Mouse (Mus musculus) embryo, embryonic 11 days (tissue): ENCODE results near the gene Smyd3.

ENCODE experiments used
- DNase-seq: peaks from one replicate; pipeline ENCODE4 v3.0.0-alpha.2; 2015

Gene Smyd3

DNA sequence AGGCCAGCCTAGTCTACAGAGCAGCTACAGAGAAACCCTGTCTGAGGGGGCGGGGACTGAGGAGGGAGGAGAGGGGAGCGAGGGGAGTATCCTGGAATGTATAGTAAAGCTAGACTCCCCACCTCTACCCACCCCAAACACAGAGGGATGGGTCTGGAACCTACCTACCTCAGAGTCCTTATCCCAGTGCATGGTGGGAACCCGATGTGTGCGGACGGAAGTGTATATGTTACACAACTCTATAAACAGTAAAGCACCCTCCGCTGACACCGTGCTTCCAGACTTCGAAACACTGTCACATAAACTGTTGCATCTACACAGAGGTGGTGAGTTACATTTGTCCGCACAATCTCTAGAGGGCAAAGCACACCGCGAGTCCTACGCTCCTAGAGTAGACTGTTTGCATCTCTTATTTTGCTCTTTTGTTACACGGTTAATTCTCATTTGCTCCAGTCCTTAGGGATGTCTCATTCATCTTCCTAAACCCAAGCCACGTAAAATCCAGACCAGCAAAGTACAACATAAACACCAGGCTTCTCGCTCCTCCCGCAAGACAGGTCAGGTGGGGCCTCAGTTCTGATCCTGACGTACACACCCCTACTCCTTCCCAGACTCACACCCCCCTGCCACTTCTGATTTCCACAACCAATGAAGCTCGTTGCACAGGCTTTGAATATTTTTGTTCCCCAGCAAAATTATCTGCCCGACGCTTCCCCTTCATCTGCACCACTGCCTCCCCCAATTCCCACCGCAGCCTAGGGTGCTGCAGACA is 714 bp downstream of the Smyd3 start:
- peak; percentile 68 for DNase-seq

DNA sequence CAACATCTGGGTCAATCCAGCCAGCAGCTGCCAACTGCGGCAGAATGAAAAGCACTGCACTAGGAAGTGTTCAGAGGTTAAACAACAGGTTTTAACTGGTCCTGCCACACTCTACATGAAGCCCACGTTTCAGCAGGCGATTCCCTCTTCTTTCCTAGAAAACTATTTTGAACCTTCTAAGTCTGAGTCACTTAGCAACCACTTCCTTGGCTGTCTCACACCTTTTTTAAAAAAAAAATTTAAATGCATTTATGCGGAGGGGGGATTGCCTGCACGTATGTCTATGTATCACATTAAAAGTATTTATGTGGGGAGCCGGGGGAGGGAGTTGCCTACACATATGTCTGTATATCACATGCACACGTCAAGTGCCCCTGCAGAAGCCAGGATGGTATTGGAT is 5.9 kb downstream of the Smyd3 start:
- no peak for DNase-seq

DNA sequence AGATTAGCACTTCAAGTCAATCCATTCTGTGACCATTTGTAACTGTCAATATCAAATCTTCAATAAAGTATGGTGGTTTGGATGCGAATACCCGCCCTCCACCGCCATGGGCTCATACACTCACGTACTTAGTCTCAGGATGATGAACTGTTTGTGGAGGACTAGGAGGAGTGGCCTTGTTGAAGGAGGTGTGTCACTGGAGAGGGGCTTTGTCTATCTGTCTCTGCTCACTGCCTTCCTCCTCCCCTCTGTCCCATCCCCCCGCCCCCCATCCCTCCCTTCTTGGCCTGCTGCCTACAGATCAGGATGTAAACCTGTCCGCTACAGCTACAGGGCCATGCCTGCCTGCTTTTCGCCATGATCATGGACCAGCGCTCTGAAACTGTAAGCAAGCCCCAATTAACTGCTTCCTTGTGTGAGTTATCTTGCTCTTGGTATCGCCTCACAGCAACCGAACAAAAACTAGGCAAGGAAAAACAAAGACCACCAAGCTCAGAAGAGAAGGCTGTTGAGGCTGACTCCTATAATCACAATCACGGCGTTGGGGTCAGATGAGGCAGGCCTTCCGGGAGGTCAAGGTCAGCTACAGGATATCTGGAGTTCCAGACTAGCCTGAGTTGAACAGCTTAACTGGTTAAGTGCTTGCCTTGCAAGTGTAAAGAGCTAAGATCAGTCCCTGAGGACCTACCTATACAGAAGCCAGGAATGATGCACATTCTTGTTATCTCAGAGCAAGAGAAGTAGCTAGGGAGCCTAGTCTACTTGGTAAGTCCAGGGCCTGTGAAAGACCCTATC is 7.1 kb downstream of the Smyd3 start:
- DNase-seq: no peak

DNA sequence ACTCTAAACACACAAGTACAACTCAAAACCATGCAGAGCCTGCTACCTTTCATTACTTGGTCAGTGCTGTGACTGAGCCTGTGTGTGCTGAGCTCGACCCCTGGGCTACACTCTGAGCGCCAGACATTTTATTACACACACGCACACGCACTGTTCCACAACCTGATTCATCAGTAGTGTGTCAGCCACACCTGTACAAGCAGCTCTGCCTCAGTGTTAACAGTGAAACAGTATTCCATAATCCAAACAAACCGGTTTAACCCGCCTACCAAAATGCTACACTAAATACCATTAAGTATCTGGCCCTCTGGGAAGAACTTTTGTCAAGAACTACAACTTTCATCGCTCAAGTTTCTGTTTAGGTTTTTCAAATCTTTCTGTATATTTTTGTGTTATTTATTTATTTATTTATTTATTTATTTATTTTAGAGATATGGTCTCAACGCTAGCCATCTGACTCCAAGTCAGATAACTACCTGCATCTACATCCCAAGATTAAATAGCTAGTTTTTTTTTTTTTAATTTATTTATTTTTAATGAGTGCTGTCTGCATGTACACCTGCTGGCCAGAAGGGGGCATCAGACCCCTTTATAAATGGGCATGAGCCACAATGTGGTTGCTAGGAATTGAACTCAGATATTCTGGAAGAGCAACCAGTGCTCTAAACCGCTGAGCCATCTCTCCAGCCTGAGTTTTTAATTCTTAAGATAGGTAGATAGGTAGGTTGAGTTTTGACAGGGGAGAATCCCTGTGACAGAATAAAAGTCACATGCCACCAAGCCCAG is 11.1 kb downstream of the Smyd3 start:
- DNase-seq: peak; percentile 59

DNA sequence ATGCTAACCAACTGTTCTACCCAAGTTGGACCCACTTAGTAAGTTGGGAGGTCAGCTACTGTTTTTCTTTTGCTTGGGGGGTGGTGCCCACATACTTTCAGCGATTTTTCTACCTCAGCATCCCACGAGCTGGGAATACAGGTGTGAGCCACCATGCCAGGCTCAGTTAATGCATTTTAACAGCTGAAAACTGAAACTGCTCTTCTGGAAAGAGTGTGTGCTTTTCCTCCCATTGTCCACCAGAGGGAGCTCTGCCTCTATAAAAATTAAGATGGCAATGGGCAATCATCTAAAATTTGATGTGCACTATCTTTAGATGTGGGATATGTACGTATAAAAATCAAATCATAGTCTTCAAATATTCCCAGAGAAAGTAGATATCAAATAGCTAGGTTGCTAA is 15.3 kb downstream of the Smyd3 start:
- DNase-seq: peak; percentile 51

DNA sequence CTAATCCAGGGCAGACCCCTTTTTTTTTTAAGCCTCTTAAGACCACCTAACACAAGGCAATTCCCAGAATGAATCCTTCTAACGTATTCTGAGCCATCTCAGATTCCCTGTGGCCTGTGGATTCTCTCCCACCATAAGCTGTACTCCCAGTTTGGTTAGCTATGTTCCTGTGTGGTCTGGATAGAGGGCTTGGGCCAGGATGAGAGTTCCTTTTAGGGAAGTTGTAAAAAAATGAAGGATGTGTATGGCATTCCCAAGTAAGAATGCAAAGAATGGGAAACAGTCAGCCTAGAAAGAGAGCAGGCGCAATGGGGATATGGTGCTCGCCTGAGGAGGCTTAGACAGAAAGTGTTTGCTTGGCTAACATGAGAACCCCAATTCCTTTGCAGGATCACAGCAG is 18.6 kb downstream of the Smyd3 start:
- no peak for DNase-seq

DNA sequence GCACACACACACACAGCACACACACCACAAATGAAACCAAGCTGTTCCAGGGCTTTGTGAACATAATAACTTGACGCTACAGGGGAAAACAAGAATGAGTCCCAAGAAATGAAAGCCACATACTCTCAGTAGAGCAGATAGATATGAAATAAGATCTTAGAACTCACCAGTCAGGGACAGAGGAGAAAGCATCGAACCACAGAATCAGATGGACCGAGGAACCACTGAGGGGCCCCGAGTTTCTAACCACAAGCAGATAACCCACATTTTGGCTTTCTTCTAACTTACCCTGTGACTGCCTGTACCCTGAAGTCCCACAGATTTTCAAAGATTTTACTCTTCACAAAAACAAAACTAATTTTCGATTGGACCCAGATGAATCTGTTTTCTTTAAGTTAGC is 24.9 kb downstream of the Smyd3 start:
- DNase-seq: no peak

DNA sequence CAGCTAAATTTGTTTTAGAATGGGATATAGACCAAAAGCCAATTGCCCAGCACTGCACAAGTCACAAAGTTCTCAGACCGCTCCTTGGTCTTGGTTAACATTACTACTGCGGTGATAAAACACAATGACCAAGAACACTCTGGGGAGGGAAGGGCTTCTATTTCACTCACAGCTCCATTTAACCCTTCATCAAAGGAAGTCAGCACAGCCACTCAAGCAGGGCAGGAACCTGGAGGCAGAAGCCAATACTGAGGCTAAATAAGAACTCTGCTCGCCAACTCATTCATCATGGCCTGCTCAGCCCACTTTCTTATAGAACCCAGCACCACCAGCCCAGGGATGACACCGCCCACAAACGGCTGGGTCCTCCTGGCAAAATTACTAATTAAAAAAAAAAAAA is 29.3 kb downstream of the Smyd3 start:
- no peak for DNase-seq

DNA sequence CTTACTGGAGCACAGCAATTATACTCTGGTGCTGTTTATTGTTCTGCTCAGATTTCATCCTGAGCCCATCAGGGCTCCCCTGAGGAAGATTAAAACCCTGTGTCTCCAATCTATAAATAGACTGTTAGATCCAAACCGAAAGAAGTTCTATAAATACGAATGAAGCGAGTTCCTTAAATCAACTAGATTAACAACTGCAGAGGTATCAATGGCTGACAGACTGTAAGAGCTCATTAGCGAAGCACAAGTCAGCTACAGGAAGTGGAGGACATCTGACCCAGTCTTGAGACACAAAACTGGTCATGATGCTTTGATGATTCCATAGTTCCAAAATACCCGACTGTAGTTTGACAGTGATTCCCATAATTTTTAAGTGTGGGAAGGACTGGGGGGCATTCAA is 29.9 kb downstream of the Smyd3 start:
- DNase-seq: no peak

DNA sequence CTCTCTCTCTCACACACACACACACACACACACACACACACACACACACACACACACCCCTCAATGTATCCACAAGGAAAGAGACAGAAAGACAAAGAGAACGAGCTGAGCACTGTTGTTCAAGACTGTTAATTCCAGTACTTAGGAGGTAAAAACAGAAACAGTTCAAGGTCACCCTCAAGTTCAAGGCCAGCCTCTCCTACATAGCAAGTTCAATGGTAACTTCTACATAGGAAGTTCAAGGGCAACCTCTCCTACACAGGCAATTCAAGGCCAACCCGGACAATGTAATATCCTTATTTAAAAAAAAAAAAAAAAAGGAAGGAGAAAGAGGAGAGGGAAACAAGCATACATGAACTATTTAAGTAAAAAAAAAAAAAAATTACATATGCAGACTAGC is 30.6 kb downstream of the Smyd3 start:
- DNase-seq: no peak

DNA sequence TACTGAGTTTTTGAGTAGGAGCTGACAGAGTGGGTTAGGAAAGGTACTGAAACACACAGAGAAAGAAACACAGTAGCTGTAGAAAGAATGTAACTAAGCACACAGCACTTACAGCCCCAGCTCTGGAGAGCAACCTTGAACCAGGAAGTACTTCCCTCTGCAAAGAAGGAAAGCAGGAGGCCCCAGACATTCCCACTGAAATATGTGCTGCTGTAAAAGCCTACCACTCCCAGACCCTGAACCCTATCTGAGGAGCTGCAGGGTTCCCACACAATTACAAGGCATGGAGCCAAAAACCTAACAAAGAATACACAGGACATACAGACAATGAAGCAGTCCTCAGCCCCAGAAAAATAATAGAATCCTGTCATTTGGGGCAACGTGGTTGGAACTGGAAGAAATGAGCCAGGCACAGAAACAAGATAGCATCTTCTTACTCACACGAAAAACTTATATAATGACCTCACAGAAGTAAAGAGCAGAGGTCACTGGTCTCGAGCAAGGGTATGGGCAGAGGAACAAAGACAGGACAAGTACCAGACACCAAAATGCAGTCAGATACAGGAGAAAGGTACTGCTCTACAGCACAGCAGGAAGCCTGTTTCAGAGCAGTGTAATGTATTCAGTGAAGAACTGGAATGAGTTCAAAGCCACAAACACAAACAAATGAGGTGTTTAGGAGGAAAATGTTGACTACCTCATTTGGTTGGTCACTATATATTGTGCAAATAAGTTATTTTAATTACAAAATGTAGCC is 31.9 kb downstream of the Smyd3 start:
- no peak for DNase-seq

DNA sequence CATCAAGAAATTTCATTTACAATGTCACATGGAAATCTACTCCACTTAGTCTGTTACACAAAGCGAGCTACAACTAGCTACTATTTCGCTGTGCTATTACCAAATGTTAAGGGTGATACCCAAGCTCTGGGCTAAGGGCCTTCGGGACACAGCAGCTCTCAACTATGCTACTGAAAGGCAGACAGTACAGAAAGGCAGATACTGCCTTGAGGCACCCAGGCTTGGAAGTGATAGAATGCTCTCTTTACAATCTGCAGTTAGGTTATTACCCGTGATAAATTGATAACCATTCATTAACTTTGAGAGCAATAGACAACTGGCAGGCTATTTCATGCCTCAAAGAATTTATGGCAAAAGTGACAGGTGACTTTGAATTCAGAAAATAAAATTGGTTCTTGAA is 37.0 kb downstream of the Smyd3 start:
- no peak for DNase-seq

DNA sequence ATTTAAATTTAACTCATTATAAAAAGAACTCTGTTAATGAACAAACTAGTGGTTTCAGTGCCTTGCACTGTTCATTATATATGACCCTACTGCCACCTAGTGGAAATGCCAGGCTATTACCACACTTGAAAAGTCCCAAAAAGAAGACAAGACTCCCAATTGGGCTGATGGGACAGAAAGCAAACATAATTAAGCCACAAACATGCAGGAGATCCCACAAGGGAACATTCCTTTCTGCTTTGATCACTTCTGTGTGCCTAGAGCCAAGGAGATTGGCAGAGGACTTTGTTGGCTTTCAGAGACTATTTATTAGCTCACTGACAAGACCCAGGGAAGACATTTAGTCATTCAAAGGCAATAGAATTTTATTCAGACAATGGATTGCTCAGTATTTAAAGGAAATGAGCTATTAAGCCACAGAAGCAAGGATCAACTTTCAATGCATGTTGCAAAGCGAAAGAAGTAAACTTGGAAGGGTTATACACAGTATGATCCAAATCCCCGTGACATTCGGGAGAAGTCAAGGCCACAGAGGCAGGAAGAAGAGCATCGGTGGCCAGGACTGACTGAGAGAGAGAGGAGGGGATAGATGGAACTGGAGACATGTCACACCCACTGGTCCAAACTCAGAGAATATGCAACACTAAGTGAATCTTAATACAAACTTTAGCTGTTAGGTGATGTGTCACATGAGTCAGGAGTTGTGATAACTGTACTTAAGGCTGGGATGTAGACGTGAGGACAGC is 40.5 kb downstream of the Smyd3 start:
- DNase-seq: peak; percentile 72

DNA sequence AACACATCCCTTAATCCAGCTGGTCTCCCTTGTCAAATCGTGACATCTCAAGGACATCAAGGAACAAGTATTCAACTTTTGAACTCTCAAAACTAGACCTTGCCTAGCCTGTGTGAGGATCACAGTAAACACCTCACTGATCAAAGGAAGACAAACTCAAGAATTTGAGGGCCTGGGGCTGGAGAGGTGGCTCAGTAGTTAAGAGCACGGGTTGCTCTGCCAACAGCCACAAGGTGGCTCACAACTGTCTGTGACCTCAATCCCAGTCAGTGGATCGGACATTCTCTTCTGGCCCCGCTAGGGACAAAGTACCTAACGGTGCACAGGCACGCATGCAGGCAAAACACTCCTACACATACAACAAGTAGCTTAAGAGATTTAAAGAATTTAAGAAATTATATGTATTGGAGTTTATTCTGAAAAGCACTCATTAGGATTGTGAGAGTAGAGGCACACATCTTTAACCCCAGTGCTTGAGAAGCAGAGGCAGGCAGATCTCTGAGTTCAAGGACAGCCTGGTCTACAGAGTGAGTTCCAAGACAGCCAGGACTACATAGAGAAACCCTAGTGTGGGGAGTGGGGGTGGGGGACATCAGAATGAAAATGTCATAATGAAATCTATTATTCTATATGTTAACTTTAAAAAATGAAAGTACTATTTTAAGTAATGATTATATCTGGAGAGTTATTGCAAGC is 41.2 kb downstream of the Smyd3 start:
- peak; percentile 59 for DNase-seq

DNA sequence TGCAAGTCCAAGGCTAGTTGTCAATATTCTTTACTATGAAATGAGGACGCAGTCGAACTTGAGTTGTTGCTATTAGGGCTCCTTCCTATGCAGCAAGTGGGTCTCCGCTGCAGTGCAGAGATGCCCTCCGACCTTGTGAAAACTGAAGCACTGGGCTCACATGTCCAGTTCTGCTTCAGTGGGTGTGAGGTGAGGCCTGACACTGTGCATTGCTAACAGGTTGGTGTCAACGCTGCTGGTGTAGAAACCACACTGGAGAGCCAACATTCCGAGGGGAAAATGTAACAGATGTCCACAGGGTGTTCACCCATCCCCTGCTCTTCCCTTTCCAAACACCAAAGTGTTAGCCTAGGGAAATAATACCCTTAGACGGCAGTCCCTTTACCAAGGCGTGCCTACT is 43.1 kb downstream of the Smyd3 start:
- DNase-seq: no peak

DNA sequence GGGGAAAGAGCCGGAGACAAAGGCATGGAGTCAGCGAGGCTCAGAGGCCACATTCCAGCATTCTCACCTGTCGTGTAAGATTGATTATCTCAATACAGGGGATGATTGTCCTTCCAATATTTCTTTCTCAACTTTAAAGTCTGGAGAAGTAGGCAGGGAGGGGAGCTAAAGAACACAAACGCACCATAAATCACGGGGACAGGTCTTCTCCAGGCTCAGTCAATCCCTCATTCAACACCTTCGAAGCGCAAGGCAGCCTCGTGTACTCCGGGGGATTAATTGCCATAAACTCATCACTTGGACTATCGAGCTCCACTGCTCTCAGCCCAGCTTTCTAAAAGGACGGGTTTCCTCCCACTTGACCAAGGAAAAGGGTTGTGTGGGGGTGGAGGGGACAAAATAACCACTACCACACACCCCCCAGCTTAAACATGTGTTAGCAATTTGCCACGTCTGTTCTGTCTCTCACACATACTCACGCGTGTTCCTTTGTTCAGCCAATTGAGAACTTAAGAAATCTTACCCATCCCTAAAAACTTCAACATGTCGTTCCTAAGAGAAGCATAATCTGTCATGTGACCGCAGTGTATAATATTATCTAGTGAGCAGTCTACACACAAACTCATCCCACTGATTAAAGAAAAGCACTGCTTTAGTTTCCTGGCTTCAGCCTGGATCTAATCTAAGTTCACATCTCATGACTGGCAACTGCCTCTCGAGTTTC is 43.8 kb downstream of the Smyd3 start:
- peak; percentile 76 for DNase-seq

DNA sequence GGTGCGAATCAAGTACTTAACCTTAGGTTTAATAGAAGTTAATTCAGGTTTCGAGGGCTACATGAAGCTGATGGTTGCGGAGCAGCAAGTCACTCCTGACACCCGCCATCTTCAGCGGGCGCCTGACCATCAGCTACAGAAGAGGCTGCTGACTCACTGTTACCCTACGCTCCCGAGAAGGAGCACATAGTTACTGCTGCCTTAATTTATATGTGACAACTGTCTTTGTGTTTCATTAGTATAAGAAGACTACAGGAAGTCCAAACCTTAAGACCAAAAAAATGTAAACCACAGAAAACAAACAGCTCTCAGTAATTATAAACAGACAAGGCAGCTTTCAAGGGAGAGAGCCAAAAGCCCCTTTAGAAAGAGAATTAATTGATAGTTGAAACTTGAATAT is 49.9 kb downstream of the Smyd3 start:
- DNase-seq: no peak

DNA sequence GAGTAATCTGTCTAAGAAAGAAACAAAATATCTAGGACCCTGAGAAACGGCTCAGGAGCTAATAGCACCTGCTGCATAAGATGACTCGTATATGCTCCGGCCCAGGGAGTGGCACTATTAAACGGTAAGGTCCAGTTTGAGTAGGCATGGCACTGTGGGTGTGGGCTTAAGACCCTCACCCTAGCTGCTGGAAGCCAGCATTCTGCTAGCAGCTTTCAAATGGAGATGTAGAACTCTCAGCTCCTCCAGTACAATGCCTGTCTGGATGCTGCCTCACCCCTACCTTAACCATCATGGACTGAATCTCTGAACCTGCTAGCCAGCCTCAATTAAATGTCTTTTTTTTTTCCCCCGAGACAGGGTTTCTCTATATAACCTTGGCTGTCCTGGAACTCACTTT is 55.5 kb downstream of the Smyd3 start:
- no peak for DNase-seq

DNA sequence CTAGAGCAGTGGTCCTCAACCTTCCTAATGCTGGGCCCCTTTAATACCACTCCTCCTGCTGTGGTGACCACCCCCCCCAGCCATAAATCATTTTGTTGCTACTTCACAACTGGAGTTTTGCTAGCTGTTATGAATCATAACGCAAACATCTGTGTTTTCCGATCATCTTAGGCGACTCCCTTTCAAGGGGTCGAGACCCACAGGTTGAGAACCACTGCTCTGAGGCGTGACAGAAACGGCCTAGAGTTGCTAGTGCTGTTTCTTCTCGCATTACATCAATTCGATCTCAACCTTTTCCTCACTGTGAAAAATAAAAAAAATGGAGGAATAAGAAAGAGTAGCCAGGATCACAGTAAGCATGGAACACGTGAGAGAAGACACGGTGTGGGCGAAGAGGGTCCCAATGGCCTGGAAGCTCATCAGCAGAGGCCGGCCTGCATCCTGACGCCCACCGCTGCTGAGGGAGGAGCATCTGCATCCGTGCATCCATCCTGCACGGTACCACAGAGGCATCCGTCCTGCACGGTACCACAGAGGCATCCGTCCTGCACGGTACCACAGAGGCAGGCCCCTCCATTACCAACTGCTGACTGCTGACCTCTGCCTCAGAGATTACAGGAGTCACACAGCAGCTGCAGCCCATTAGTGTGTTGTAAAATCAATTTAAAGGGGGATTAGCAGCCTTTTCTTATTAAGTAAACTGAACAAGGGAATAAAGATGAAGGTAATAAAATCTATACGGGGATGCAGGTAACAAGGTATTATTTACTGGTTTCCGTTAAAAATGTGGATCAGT is 56.6 kb downstream of the Smyd3 start:
- no peak for DNase-seq

DNA sequence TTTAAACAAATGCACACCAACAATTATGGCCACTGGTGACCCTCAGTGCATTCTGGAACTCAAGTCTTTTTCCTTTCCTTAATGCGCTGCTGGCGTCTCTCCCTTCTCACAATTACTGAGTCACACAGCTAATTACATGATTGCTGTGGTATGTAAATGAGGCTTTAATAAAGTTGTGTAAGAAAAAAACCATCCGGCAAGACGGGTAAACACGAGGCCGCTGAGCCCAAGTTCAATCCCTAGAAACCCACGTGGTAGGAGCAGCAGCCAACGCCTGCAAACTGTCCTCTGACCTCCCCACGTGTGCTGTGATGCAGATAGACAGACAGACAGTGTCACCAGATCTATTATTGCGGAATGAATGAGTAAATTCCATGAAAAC is 58.9 kb downstream of the Smyd3 start:
- DNase-seq: no peak
